Mouse (Mus musculus) stomach, postnatal 0 days (tissue): ENCODE results near the gene Misp.

Source experiments
- CTCF ChIP-seq: IDR thresholded peaks from 2 replicates; pipeline ENCODE4 v1.5.1; 2016; ENCODE audit warnings: antibody characterized with exemption, low read depth, mild to moderate bottlenecking, moderate library complexity
- EP300 ChIP-seq: optimal IDR thresholded peaks from 2 replicates; pipeline ENCODE3; 2016; ENCODE audit warnings: antibody characterized with exemption

GRCm38 (mm10) chr10:79793738-79794490, 26.9 kb upstream of the Misp start:
- 0 out of 2 replicates have a peak, but pooled peaks have one; percentile 3 for TF ChIP-seq CTCF
- peak; percentile 39 for TF ChIP-seq EP300
